Mouse (Mus musculus): ENCODE results near the gene 2810459M11Rik. TPM values are rescaled to one million over a fixed set of nuclear protein-coding genes. Genes with fewer than 3 reads are reported as not detected.
"Not testable (repeated sequence)": the region's sequence is repeated elsewhere in the genome, so short reads cannot be mapped to it uniquely, and the experiment has no call there.

Gene 2810459M11Rik
- total RNA-seq (2021): under 1 TPM in 1 of 2 experiments, not detected in 1; 0.13 TPM
- long read RNA-seq, experiment 1: 0 reads
- long read RNA-seq, experiment 2: 0 reads

- DNase-seq (ENCODE audit: low spot score in 2 of 2): peak; percentile 39 to 48
These were observed at the start of gene 2810459M11Rik for GRCm38 (mm10) chr1:86045848-86046805. TSS of gene 2810459M11Rik (plus strand) at chr1:86045863.

DNA sequence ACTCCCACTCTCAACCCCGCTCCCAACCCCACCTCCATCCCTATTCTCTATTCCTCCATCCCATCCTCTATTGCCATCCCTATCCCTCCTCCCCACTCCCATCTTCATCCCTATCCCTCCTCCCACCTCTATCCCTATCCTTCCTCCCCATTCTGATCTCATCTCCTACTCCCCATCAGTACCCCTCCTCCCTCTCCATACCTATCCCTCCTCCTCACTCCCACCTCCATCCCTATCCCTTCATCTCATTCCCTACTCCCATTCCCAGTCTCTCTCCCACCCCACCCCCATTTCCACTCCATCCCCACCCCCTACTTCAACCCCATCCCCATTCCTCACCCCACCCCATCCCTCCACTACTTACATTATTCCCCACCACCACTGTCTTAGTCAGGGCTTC, 48.4 kb upstream of the 2810459M11Rik start:
- no peak for DNase-seq (ENCODE audit: low spot score in 2 of 2)

DNA sequence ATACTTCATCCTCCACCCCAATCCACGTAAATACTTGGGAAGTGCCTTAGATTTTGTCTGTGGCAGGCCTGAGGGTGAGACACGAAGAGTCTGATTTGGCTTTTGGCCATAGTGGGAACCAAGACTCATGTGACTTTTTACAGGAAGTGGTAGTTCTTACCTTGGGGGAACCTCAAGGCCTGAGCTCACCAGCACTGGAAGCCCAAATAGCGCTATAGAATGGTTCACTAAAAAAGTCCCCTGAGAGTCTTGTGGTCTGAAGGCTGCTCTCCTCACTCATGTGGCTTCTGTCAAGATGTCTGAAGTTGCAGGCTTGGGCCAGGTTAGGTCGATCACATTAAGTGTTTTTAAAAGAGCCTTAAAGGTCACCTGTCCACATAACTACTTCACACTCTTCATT, 47.7 kb upstream of the 2810459M11Rik start:
- DNase-seq (ENCODE audit: low spot score in 2 of 2): no peak

GRCm38 (mm10) chr1:85999853-86000570, 45.7 kb upstream of the 2810459M11Rik start:
- no peak for DNase-seq (ENCODE audit: low spot score in 2 of 2)

DNA sequence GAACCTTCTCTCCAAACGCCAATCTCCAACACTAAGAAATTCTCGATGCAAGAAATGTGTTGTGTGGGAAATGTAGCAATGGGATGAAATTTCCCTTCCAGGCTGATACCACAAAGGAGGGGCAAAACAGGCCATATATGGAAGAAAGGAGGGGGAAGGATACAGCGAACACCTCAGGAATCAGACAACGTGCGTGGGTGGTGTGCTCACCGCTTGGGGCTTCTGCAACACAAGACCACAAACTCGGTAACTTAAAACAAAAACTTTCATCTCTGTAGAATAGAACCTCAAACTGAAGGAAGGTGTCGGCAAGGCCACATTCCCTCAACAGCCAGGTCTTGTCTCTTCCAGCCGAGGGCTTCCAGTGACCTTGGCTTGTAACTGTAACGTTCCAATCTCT, 40.1 kb upstream of the 2810459M11Rik start:
- no peak for DNase-seq (ENCODE audit: low spot score in 2 of 2)

DNA sequence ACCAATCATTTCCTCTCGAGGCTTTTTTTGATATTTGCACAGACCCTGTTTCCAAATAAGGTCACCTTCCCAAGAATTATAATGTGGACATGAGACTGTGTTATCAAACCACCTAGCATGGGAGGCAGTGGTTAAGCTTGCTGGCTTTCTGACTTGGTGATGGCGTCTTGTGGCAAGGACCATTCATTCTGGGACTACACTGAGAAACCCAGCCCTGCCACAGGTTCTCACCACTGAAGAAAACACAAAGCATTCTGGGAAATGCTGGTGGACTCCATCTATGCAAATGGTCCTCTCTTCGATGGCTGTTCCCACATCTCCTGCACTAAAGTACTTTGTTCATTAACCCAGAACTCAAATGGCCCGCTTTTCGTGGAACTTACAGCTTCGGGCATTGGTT, 39.6 kb upstream of the 2810459M11Rik start:
- DNase-seq (ENCODE audit: low spot score in 2 of 2): no peak

GRCm38 (mm10) chr1:86007778-86008177, 37.9 kb upstream of the 2810459M11Rik start:
- DNase-seq (ENCODE audit: low spot score in 2 of 2): peak; percentile 87 to 90

DNA sequence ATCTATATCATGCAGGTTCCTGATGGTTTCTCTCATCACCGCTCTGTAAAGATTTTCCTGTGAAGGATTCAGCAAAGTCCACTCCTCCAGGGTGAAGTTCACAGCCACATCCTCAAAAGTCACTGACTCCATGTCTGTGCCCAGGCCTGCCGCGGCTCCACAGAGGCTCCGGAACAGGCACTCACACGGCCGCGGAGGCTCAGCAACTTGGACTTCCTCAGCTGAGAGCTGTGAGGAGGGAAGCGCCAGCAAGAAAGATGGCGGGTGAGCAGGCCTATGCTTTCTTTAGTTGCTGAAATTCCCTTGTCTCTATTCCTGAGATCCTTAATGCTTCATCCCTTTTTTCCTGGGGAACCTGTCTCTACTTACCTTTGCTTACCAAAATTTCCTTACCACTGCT, 29.9 kb upstream of the 2810459M11Rik start:
- not testable (repeated sequence) for DNase-seq (ENCODE audit: low spot score in 2 of 2)

- no peak for DNase-seq (ENCODE audit: low spot score in 2 of 2)
These were observed 29.1 kb upstream of the 2810459M11Rik start, which contains the start of gene Spata3 for GRCm38 (mm10) chr1:86016516-86016915. TSS of gene Spata3 (plus strand) at chr1:86016816.

DNA sequence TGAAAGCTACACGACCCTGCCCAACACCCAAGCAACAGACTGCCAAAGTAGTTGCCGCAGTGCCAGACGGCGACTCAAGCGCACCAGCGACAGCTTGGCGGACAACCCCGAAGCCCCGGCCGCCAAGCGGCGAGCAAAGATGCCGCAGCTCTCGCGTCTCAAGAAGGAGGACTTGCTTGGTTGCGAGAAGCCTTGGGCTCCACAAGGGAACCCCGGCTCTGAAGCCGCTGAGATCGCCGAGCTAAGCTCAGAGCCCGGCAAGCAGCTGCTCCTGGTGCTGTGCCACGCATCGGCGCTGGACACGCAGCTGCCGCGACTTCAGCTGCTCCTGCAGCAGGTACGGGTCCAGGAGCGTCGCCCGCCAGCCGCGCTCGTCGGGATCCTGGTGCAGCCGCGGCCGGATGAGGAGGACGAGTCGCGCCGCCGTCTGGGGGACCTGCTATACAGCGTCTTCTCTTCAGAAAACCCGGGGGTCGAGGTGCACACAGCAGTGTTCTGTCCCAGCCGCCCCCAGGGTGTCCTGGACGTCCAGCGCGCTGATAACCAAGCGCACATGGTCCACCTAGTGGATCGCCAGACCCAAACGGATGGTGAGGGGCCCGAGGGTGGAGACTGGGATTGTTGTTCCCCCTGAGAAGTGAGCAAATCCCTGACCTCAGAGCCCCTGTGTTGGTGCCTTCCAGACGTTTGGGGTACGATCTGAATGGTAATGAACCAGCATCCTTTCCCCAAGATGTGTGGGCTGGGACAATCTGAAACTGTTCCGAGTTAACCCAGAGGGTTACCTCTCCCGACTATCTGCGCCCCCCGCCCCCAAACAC, 27.2 kb upstream of the 2810459M11Rik start:
- peak; percentile 32 to 33 for DNase-seq (ENCODE audit: low spot score in 2 of 2)

- DNase-seq (ENCODE audit: low spot score in 2 of 2): no peak
These were observed 24.2 kb upstream of the 2810459M11Rik start for GRCm38 (mm10) chr1:86021365-86021989.

DNA sequence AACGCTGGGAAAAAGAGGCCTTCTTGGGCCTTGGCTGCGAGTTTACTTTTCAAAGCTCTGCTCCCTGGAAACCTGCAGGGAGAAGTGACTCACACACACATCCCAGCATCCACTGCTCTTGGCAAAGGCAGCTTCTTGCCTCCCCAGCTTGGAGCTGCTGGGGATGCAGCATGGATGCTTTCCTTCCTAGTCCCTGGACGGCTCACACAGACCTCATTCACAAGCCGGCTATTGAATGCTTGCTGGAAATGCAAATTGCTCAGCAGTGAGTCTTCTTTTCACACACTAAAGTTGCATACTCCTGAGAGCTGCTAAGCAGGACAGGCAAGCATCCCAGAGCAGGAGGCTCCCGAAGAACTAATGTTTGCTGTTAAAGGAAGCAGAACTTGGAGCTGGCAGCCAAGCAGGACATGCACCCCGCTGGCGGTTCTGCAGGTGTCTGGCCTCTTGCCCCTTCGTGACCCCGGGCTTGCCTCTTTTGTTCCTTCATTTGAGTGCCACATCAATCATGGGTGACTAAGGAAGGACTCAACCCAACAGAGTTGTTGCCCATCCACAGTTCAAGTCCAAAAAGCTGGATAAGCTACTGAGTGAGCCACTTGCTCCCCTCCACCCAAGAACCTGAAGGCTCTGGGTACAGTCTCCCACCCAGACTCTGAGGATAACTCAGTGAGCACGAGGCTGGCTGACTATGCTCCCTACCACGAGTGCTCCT, 13.2 kb upstream of the 2810459M11Rik start:
- no peak for DNase-seq (ENCODE audit: low spot score in 2 of 2)

DNA sequence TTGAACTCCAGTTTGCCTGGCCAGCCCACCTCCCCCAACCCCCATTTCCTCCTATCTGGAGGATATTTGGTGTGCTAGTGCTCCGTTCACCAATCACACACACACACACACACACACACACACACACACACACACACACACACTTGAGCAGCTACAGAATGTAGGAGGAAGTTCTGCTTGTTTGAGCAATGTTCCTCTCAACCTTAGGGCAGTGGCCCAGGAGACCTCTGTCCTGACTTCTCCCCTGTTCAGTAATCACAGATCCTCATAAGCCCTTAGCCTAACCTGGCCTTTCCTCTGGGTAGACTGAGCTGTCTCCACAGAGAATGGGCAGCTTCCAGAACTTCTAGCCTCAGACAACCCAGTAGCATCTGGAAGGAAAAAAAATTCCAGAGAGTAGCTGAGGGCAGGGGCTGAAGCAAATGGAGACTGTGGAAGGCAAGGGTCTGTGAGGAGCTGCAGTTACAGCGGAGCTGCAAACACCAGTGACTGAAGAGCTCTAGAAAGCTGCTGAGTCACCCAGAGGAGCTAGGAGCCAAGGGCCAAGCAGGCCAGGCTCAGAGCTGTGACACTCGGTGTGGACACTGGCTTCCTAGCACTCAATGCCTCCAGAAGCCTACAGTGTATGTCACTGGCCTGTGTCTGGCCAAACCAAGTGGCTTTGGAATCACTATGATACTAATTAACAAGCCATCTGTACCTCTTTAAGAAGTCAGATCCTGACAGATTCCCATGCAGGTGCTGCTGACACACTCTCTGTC, 7.3 kb upstream of the 2810459M11Rik start:
- peak in 1 of 2 experiments; percentile 41 for DNase-seq (ENCODE audit: low spot score in 2 of 2)

- no peak for DNase-seq (ENCODE audit: low spot score in 2 of 2)
These were observed 5.5 kb upstream of the 2810459M11Rik start for GRCm38 (mm10) chr1:86040131-86040530.

GRCm38 (mm10) chr1:86040817-86041216, 4.8 kb upstream of the 2810459M11Rik start:
- DNase-seq (ENCODE audit: low spot score in 2 of 2): no peak

DNA sequence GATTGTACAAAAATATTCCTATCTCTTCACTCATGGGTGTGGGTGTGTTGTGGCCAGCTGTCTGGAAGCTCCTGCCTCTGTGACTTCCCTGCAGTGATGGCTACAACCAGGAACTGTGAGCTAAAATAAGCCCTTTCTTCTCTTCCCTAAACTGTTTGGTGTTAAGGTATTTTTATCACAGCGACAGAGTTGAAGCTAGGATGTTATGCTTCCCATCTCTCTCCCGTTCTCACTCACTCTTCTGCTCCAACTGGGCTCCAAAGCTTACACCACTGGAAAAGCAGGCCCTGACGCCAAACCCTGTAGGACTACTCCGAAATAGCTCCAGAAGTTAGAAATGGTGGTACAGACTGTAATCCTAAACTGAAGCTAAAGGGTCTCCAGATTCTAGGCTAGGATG, 607 bp upstream of the 2810459M11Rik start:
- no peak for DNase-seq (ENCODE audit: low spot score in 2 of 2)

GRCm38 (mm10) chr1:86046833-86047563, 1.3 kb downstream of the 2810459M11Rik start:
- DNase-seq (ENCODE audit: low spot score in 2 of 2): no peak

GRCm38 (mm10) chr1:86048231-86048630, 2.6 kb downstream of the 2810459M11Rik start:
- DNase-seq (ENCODE audit: low spot score in 2 of 2): no peak

Measured in adrenal gland, adult 18-20 months (tissue).